Mouse (Mus musculus) heart, embryonic 11.5 days (tissue): ENCODE measurements around the gene Tpp1. TPM values are rescaled to one million over a fixed set of nuclear protein-coding genes. Genes with fewer than 3 reads are reported as not detected.

Experiments used
- ATAC-seq: fragments of 200-750 bp; cut with Nextera tagmentation; replicated peaks from 2 replicates; pipeline ENCODE4 v1.8.0; 2017; ENCODE audit warnings: moderate library complexity; ENCODE audit not compliant: insufficient number of reproducible peaks, low FRiP score, low TSS enrichment
- H3K27ac ChIP-seq: fragments of 300-500 bp; sonication (generic); 2 replicates; pipeline ENCODE4 v1.5.1; 2014; ENCODE audit warnings: mild to moderate bottlenecking, low read depth, low read length
- H3K27me3 ChIP-seq: fragments of 300-500 bp; sonication (generic); 2 replicates; pipeline ENCODE4 v1.6.1; 2014; ENCODE audit warnings: mild to moderate bottlenecking, low read length, mixed read lengths; ENCODE audit not compliant: control insufficient read depth, insufficient read depth
- H3K36me3 ChIP-seq: fragments of 300-500 bp; sonication (generic); 2 replicates; pipeline ENCODE4 v1.6.1; 2014; ENCODE audit warnings: mild to moderate bottlenecking, low read length, moderate library complexity, mixed read lengths; ENCODE audit not compliant: control insufficient read depth, insufficient read depth
- H3K4me1 ChIP-seq: fragments of 300-500 bp; sonication (generic); 2 replicates; pipeline ENCODE4 v1.6.1; 2014; ENCODE audit warnings: low read length; ENCODE audit not compliant: control insufficient read depth, insufficient read depth
- H3K4me2 ChIP-seq: fragments of 300-500 bp; sonication (generic); 2 replicates; pipeline ENCODE4 v1.6.1; 2014; ENCODE audit warnings: mild to moderate bottlenecking, moderate library complexity
- H3K4me3 ChIP-seq: fragments of 300-500 bp; sonication (generic); 2 replicates; pipeline ENCODE4 v1.5.1; 2014; ENCODE audit warnings: low read depth, low read length
- H3K9ac ChIP-seq: fragments of 300-500 bp; sonication (generic); 2 replicates; pipeline ENCODE4 v1.6.1; 2014; ENCODE audit warnings: mild to moderate bottlenecking, low read depth, low read length, moderate library complexity
- H3K9me3 ChIP-seq: fragments of 300-500 bp; sonication (generic); replicated peaks from 2 replicates; pipeline ENCODE4 v1.6.1; 2016; ENCODE audit warnings: low read length; ENCODE audit not compliant: control insufficient read depth
- WGBS: fragments of 180-500 bp; shearing (Covaris S2); extraction: QIAGEN DNeasy Blood & Tissue Kit; methylation state at CpG from one replicate; pipeline ENCODE4 v1.1.7; 2014; ENCODE audit not compliant: insufficient replicate concordance; 5-methylcytosine and 5-hydroxymethylcytosine counted together
- polyA plus RNA-seq: library from polyadenylated mRNA; unstranded; fragments of >200 nt; fragmentation: Nextera tagmentation; extraction: Ambion mirVana; gene quantifications from 2 replicates; pipeline ENCODE4 v1.2.1, GENCODE M21; 2014

The Tpp1 gene
- polyA plus RNA-seq = 85.8 and 95.7 TPM in 2 replicates

DNA sequence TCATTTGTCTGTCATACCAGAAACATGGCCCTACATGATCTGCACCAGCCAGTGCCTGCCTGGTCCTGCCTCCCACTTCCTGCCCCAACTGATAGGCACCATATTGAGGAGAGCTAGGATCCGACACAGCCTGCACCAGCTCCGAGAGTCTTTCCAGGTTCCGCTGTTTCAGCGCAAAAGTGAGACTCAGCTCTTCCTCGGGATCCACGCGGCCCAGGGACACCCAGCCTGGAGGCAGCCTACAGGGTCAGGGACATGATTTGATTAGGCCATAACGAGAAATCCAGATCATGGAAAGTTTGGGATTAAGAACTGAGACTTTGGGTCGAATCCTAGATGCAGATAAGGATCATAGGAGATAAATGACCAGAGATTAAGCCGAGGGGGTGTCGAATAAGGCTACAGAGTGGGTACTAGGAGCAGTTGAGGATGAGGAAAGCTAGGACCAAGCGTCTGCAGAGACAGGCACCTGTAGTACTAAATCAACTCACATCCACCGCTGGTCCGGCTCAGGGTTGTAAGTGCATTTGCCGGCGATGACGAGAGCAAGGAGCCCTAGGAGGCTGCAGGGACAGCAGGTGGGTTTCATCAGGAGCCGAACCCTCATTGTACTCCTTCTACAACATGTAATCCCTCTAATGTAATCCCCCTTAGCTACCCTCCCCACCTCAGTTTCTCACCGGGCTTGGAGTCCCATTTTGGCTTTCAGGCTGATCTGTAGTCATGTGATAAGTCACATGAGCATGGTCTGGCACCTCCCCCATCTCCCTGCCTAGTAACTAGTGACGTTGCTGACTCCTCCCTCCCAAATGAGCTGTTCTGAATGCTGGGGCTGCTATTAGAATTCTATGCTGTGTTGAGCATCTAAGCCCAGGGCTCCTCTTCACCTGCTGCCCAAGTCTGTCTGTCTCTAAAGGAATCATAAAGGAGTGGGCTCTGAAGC is at the start of gene Tpp1:
Gene Tpp1, minus strand, starts transcription at position 745 of the 943 bp plus-strand sequence.
- Histone ChIP-seq H3K27ac (peak within 1 kb of the TSS; percentile 41; the same call in 1 of the 2 replicates), H3K4me1 (peaks cover 4% of the 10 kb centered on the region), H3K27me3 (no peaks in the 10 kb centered on the region), H3K4me2 (peak within 1 kb of the TSS; percentile 85), H3K9ac (peak within 1 kb of the TSS; percentile 86), H3K9me3 (no peaks in the 10 kb centered on the region), H3K4me3 (peak within 1 kb of the TSS; percentile 75), H3K36me3 (peaks cover 4% of the 10 kb centered on the region; the same call in 1 of the 2 replicates)
- peak; percentile 92 for ATAC-seq
- WGBS = 20% methylated on average over 20 of the region's 20 CpGs

DNA sequence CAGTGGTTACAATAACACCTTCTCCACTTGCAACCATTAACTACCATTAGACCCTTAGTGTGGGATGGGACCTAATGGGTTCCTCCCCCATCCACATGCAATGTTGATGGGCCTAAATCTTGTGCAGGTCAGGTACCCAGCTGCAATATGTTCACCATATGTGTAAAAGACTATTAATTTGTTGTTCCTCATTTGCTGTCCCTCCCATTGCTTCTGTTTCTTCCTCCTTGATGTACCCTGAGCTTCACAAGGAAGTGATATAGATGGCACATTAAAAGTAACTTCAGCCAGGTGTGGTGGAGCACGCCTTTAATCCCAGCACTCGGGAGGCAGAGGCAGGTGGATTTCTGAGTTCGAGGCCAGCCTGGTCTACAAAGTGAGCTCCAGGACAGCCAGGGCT is 44.9 kb upstream of the Tpp1 start:
- H3K9me3 ChIP-seq = no peaks in the 10 kb centered on the region
- no peak overlapping the region for H3K4me2 ChIP-seq
- no peaks in the 10 kb centered on the region for H3K4me1 ChIP-seq
- no peaks in the 10 kb centered on the region for H3K36me3 ChIP-seq
- H3K4me3 ChIP-seq = no peak overlapping the region
- WGBS = 66% methylated on average over 3 of the region's 3 CpGs
- no peak overlapping the region for H3K9ac ChIP-seq
- no peaks in the 10 kb centered on the region for H3K27me3 ChIP-seq
- no peak for ATAC-seq
- no peak overlapping the region for H3K27ac ChIP-seq

DNA sequence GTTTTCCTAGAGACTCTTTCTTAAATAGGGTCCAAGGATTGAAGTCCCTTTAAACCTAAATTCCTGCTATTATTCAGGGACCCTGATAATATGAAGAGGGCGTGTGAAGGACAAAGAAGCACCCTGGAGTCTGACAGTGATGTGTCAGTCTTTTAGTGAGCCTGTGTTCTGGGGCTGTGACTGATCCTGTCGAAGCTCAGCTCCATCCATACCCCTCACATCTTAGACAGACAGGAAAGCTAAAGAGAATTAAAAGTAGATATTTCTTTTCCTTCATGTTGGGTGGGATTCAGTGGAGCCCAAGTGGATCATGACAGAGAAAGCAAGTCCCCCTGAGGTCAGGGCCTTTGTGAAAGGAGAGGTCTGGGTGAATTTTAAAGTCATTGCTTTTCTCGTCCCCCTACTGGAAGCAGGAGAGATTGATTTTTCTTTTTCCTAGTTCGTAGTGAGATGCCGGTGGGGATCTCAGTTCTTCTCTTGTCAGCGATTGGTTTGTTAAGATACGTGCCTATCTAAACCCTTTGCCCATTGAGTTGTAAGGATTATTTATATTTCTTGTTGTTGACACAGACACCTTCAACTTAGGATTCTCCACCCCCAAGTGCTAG is 43.8 kb upstream of the Tpp1 start:
- Histone ChIP-seq H3K9ac (no peak overlapping the region), H3K4me1 (no peaks in the 10 kb centered on the region), H3K4me3 (no peak overlapping the region), H3K27ac (no peak overlapping the region), H3K9me3 (no peaks in the 10 kb centered on the region), H3K36me3 (no peaks in the 10 kb centered on the region), H3K27me3 (no peaks in the 10 kb centered on the region), H3K4me2 (no peak overlapping the region)
- 19% methylated on average over 7 of the region's 7 CpGs for WGBS
- ATAC-seq = no peak

- Histone ChIP-seq H3K4me1 (no peaks in the 10 kb centered on the region), H3K27me3 (0 out of 2 replicates have a peak, but pooled peaks cover 2% of the 10 kb centered on the region), H3K27ac (no peak overlapping the region), H3K9me3 (no peaks in the 10 kb centered on the region), H3K4me2 (no peak overlapping the region), H3K4me3 (no peak overlapping the region), H3K9ac (no peak overlapping the region), H3K36me3 (no peaks in the 10 kb centered on the region)
- whole genome bisulfite sequencing = 76% methylated on average over 7 of the region's 7 CpGs
- no peak for ATAC-seq
Observed at GRCm38 (mm10) chr7:105793701-105794100, 41.7 kb upstream of the Tpp1 start.

DNA sequence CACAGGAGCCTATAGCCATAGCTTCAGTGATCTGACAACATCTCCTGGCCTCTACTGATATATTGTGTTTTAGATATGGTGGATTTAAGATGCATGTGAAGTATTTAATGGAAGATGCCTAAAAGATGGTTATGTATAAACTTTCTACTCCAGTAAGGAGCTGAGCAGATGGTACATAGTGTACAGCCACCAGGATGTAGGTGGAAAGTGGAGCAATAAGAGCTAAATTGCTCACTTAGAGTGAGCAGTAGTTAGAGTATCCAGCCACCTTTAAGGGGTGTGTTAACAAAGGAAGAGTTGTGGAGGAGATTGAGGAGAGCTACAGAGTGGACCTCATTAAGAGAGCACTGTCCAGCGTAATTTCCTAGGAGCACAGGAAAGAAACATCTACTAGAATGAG is 39.1 kb upstream of the Tpp1 start:
- H3K4me2 ChIP-seq = no peak overlapping the region
- H3K27me3 ChIP-seq = 0 out of 2 replicates have a peak, but pooled peaks cover 2% of the 10 kb centered on the region
- no peaks in the 10 kb centered on the region for H3K36me3 ChIP-seq
- 82% methylated on average over 1 of the region's 1 CpGs for WGBS
- no peak overlapping the region for H3K4me3 ChIP-seq
- no peaks in the 10 kb centered on the region for H3K4me1 ChIP-seq
- H3K9me3 ChIP-seq = no peaks in the 10 kb centered on the region
- H3K9ac ChIP-seq = no peak overlapping the region
- no peak for ATAC-seq
- no peak overlapping the region for H3K27ac ChIP-seq

DNA sequence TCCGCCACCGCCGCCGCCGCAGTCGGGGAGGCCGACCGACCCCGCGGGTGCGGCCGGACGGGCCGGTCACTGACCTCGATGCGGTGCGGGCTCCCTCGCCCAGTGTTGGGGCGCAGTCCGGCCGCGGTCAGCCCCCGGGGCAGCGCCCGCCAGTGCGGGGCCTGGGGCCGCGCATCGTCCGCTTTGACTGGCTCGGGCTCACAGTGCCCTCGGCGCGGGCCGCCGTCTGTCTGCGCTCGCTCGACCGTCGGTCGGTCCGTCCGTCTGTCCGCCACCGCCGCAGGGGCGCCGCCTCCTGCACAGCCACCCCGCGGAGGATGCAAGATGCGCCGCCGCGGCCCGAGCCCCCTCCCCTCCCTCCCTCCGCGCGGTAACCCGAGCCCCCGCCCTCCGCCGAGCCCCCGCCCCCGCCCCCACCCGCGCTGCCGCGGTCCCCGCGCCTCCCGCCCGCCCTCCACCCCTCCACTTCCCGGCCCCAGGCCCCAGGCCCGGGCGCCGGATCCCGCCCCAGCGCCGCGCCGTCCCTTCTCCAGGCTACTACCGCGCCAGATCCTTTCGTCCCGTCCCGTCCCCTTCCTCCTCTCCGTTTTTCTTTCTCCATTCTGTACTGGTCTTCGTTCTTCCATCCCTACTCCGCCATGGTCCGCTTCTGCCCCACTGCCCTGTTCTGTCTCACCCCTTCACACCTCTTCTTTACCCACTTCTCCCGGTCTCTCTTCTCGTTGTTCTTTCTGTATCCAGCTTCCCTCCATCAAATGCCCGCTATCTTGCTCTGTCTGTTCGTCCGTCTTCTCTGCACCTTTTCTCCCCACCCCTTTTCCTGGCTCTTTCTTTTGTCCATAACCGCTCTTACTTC is 35.5 kb upstream of the Tpp1 start, which contains the start of gene Dchs1:
Gene Dchs1, minus strand, starts transcription at position 370 of the 856 bp plus-strand sequence.
- ATAC-seq = peak; percentile 74
- H3K9ac ChIP-seq = peak within 1 kb of the TSS; percentile 91
- peaks cover 5% of the 10 kb centered on the region; the same call in 1 of the 2 replicates for H3K4me1 ChIP-seq
- peak within 1 kb of the TSS; percentile 76 for H3K27ac ChIP-seq
- H3K9me3 ChIP-seq = no peaks in the 10 kb centered on the region
- H3K27me3 ChIP-seq = 0 out of 2 replicates have a peak, but pooled peaks cover 2% of the 10 kb centered on the region
- H3K4me2 ChIP-seq = peak within 1 kb of the TSS; percentile 73
- no peaks in the 10 kb centered on the region for H3K36me3 ChIP-seq
- H3K4me3 ChIP-seq = peak within 1 kb of the TSS; percentile 85
- WGBS = under 1% methylated on average over 51 of the region's 97 CpGs

- 0 out of 2 replicates have a peak, but pooled peaks cover 3% of the 10 kb centered on the region for H3K36me3 ChIP-seq
- WGBS = 5% methylated on average over 20 of the region's 20 CpGs
- peak overlapping the region; percentile 85 for H3K4me3 ChIP-seq
- H3K9me3 ChIP-seq = no peaks in the 10 kb centered on the region
- peaks cover 5% of the 10 kb centered on the region; the same call in 1 of the 2 replicates for H3K4me1 ChIP-seq
- peak; percentile 60 for ATAC-seq
- H3K9ac ChIP-seq = peak overlapping the region; percentile 91
- H3K27ac ChIP-seq = peak overlapping the region; percentile 76
- 0 out of 2 replicates have a peak, but pooled peaks cover 2% of the 10 kb centered on the region for H3K27me3 ChIP-seq
- H3K4me2 ChIP-seq = peak overlapping the region; percentile 73
Observed at GRCm38 (mm10) chr7:105786506-105787284, 34.7 kb upstream of the Tpp1 start.
